Mouse (Mus musculus): Measurements from ENCODE around the gene Dohh.

Dohh gene

DNA sequence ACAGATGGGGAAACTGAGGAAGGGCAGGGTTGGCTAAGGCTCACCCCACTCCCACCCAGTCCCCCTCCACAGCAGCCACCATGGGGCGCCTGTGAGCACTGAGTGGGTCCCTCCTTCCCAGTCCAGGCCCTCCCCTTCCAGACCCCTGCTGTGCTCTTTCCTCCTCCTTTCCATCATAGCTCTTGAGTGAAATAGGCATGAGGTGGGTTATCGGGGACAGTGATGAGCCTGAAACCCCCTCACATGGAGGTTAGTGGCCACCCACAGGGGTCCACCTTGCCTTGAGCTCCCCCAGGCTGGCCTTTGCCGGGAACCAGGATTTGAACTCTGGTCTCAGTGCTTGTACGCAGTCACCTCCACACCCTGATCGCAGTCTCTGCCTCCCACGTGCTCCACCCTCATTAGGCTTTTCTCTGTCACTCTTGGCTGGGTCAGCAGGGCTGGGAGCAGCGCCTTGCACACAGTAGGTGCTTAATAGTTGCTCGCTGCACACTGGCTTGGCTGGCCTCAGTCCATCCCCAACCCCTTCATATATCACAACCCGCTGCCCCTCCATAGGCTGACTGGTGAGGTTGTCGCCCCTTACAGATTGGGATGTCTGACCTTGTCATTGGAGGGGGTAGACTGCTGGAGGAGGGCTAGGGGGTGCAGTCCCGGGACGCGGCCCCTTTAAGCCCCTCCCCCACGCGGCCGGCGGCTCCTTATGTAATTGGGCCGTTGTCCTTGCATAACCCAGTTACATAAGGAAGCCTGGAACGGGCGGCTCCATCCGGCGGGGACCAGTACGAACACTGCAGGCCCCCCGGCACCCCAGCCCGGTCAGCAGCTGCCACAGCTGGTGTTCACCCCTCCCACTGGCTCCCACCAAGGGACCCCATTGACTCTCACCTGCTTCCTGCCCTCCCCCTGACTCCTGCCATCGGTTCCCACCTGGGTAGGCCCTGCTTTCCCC, 29.4 kb downstream of the Dohh start:
- in situ Hi-C loops (cut with MboI; ENCODE audit: unreplicated experiment in 2 of 2), result no loop called here

DNA sequence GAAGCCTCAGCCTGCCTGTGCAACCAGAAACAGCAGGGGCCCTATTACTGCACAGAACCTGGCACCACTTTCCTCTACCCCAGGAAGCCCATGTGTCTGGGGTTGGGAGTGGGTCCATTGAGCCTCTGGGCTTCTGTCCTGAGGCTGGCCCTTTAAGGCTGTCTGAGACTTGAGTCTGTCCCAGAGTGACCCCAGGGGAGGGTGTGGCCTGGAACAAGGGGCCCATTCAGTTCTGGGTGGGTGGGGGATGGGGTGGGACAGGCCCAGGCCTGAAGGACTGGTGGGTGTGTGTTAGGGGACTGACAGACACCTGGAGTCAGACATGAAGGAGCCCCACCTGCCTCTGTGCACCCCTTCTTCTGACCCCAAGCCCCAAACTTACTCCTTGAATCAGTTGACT, 30.5 kb downstream of the Dohh start:
- in situ Hi-C loops (cut with MboI; ENCODE audit: unreplicated experiment in 2 of 2), result no loop called here

DNA sequence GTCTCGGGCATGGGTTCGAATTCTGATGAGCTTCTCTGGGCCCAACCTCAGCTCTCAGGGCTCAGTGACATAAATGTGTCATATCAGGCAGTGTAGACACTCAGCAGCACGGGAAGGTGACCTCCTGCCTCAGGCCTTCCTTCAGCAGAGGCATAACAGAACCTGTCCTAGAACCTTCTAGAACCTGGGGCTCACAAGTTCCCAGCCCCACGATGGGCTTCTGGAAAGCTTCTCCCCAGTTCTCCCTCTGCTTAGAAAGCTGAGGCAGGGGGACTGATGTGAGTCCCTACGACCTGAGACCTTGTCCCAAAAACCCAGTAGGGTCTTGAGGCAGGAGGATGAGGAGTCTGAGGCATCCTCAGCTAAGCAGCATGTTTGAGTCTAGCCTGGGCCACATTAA, 30.9 kb downstream of the Dohh start:
- in situ Hi-C loops (cut with MboI; ENCODE audit: unreplicated experiment in 2 of 2), result no loop called here

DNA sequence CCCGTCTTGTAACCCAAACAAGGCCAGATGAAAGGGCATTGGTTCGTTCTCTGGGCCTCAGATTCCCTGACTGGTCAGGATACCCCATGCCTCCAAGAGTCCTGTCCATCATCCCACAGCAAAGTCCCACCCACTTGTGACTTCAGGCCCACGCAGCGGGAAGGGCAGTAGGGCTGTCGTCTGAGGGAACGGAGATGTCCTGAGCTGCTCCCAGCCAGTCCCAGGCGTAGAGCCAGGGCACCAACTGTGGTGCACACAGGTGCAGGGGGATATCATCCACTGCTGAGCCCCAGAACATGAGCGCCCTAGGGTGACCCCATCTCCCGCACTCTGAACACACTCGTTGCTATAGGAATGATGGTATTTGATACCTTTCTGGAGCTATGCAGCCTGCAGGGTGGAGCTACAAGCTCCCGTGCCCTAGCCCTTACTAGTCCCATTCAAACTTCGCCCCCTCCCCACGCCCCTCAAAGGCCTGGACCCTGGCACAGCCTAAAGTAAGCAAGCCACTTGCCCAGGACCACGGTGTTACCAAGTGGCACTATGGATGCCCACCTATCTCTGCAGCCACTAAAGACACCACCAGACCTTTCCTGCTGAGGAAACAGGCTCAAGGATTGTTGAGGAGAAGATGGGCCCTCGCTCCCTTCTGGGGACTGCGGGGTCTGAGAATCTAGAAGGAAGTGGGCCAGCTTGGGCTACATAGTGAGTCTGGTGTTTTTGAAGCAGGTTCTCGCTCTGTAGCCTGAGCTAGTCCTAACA, 31.5 kb downstream of the Dohh start:
- in situ Hi-C loops (cut with MboI; ENCODE audit: unreplicated experiment in 2 of 2), result no loop called here

DNA sequence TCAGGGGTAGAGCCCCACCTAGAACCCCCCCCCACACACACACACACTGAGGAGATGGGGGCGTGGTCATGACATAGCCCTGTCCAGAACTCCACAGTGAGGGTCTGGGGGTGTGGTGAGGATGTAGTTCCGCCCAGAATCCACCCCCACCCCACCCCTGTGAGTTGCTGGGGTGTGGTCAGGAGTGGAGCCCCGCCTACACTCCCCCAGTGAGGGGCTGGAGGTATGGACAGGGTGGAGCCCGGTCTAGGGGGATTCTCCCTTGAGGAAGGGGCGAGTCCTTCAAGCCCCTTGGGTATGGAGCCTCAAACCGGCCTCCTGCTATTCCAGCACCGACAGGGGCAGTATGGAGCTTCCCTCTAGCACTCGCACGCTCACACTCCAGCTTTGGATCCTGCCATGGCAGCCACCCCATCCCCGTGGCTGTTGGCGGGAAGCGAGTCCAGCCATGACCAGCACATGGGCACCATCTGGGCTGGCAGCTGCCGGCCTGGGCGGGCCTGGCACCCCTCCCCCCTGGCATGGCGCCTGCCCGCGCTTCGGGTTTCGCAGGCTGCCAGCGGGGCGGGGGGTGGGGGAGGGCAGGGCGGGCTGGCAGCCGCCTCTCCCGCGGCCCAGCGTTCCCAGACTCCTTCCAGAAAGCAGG, 32.5 kb downstream of the Dohh start:
- in situ Hi-C loops (cut with MboI; ENCODE audit: unreplicated experiment in 2 of 2), result no loop called here

DNA sequence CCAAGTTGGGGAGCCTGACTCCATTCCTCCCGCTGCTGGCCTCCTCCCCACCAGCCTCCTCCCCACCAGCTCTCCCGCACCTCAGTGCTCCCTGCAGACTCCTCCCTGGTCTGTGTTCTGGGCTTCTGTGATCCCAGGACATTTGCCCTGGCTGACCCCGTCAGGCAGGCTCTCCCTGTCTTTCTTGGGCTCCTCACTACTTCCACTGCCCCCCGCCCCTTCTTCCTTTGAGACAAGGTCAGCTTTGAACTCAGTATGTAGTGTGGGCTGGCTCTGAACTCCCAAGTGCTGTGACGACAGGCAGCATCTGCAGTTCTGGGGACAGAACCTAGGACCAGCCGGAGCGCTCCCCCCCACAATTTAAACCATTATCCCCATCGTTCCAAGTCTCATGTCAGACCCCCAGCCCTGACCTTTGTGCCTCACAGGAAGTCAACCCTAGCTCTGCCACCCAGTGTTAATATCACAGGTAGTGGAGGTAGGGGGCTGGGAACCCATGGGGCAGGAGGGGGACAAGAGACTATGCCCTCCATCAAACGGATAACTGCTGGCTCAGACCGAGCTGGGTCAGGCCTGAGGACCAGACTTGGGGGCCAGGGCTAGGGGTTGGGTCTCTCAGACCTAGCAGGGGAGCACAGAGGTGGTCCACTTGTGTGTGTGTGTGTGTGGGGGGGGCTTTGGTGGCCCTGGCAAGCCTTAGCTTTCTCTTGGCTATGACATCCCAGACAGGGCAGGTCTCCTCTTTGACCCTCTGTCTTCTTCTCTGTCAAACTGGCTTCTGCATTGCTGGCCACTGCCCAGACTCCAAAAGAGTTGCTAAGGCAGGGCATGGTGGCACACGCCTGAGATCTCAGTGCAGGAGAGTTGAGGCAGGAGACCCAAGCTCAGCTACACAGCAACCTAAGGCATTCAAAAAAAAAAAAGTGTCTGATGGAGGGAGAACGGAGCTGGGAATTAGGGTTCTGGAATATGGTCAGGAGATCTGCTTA, 33.3 kb downstream of the Dohh start:
- in situ Hi-C loops (cut with MboI; ENCODE audit: unreplicated experiment in 2 of 2), result no loop called here

DNA sequence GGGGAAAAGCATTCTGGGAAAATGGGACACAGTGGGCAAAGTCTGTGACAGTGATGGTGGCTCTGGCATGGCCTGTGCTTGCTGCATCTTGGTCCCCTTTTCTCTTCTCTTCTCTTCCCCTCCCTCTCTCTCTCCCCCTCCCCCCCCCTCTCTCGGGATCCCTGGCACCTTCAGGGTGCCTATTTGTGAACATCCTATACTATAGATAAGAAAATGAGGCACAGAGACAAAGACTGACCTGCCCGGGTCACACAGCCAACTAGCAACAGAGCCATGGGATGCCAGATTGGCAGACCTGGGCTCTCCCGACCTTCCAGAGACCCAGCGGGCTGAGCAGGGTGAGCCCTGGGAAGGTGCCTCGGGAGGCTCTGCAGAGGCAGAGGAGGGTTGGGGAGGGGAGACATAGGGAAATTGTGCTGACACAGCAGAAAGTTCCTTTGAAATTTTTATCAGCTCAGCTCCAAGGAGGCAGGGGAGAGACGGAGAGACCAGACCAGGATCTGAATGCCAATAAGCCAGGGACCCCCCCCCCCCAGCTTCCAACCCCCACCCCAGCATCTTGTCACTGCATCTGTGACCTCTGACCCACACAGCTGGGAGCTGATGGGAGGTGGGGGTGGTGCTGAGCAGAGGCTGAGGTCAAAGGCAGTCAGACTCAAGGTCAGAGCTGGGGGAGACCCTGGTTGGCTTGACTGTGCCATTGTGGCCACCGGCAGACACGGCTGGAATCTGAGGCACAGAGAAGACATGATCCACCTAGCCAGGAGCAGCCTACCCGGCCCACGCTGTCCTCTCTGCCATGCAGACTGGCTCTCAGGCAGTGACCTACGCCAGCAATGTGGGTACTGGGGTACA, 34.2 kb downstream of the Dohh start:
- in situ Hi-C loops (cut with MboI; ENCODE audit: unreplicated experiment in 2 of 2), result no loop called here

DNA sequence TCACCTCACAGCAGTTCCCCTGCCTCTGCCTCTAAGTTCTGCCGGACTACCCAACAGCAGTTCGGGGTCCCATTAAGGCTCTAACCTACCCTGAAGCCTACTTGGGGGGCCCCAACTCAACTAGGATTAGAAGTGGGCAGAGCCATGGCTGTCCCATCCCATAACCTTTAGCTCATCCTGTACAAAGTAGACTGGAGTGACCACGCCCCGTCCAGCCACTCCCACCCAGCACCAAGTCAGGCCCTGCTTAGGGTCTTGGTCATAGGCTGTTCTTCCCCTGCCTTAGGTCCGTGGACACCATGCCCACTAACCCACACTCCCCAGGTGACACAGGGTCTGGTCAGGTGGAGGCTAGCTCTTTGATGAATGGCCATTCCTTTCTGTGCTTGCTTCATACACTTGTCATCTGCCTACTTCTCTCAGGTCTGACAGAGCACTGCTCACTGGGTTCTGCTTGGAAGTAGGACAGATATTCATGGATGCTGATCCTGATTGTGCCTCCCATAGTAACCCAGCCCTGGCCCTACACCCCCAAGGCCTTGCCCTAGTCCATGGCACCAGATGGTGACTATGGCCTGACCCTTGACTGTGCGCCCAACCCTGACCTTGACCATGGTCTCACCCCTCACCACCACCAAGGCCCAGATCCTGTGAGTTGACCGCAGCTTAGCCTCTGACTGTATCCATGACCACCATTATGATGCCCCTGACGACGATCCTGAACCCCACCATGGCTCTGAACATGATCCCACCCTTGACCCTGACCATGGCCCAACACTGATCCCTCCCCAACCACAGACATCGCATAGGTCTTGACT, 35.1 kb downstream of the Dohh start:
- in situ Hi-C loops (cut with MboI; ENCODE audit: unreplicated experiment in 2 of 2), result no loop called here

DNA sequence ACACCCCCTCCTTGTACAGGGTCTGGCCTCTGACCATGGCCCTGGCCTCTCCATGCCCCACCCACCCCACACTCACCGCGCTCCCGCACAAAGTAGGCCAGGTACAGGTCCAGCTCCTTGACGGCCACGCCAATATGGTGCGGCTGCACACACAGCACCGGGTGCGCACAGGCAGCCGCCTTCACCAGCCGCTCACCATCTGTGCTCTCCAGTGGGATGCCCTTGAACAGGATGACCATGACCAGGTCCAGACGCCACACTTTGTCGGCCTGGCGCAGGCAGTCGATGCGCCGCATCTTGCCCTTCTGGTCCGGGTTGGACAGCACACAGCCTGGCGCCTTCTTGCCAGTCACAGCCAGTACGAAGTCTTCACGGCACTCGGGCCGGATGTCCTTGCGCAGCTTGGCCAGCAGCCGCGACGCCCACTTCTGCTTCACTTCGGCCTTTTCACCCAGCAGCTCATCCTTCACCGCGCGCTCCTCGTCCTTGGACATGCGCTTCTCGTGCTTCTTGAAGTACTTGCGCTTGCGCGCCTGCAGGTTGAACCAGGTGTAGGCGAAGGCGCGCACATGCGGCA, 36.1 kb downstream of the Dohh start:
- in situ Hi-C loops (cut with MboI; ENCODE audit: unreplicated experiment in 2 of 2), result no loop called here

DNA sequence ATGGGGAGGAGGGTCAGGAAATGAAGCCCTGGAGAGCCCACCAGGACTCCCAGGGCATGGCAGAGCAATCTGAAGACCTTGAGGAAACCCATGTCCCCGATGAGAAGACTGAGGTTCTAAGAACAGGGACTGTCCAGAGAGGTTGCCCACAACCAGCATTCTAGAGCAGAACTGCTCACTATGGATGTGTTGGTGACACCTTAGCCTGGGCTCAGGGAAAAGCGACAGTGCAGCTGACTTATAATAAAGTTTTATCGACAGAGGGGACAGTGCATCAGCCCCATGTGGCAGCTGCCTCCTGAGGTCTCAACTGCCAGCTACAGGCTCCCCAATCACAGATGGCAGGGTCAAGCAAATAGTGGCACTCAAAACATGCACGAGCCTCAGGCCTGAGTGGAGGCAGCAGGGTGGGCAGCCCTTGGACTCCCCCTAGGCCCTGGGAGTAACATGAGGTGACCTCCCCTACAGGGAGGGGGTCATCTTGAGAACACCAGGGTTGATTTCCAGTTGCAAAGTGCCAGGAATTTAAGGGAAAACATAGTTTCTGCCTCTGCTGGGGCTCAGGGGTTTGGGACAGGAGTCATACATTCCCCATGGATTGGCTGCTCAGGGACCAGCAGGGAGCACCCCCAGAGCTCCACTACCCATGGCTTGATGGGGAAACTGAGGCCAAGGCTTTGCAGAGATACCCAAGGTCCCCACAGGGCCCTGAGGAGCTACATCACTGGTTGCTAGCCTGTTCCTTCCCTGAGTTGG, 37.0 kb downstream of the Dohh start:
- in situ Hi-C loops (cut with MboI; ENCODE audit: unreplicated experiment in 2 of 2), result no loop called here

DNA sequence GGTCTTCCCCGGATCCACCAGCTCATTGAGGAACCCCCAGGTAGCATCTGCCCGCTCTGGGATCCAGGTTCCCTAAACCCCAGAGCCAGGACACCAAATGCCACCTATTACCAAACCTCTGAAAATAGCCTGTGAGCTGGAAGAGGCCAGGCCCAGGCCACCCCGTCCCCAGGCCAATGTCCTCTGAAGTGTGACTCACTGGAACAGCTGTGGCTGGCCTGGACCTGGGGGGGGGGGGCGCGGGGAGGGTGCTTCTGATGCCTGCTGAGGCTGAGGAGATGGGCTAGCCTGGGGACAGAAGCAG, 37.5 kb downstream of the Dohh start:
- in situ Hi-C loops (cut with MboI; ENCODE audit: unreplicated experiment in 2 of 2), result no loop called here

DNA sequence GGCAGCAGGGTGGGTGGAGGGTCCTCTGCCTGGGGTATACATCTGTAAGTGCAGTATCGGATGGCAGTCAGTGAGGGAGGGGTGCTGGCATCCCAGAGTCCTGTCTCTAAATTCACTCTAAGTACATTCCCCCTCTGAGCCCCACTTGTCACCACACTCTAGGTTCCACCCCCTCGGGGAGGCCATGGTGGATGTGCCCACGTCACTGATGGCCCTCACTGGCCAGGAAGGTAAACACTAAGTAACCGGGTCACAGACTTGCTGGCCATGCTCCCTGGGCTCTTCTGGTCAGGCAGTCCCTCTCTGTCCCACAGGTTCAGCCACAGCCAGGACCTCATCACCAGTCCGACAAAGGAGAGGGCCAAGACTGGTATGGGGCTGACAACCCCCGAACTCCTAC, 38.0 kb downstream of the Dohh start:
- in situ Hi-C loops (cut with MboI; ENCODE audit: unreplicated experiment in 2 of 2), result no loop called here

DNA sequence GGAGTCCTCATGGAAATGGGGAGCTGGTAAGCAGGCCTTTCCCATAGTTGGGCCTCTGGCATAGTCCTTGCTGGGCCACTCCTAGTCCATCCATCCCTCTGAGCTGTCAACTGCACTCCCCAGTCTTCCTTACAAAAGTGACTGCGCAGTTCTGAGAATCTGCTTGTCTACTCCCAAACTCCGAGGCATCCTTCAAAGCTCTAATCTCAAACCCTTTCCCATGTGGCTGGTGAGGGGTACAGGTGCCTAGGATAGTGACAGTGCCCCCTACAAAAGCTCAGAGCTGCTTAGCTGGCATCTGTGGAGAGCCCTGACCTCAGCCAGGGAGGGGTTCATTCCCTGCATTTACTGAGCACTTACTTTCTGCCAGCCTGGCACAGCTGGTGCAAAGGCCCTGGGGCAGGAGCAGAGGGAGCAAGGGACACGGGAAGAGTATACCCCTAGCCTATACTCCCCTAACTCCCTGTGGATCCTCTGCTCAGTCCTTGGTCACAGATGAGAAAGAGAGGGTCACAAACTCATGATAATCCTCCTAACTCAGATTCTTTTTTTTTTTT, 38.5 kb downstream of the Dohh start:
- in situ Hi-C loops (cut with MboI; ENCODE audit: unreplicated experiment in 2 of 2), result no loop called here

DNA sequence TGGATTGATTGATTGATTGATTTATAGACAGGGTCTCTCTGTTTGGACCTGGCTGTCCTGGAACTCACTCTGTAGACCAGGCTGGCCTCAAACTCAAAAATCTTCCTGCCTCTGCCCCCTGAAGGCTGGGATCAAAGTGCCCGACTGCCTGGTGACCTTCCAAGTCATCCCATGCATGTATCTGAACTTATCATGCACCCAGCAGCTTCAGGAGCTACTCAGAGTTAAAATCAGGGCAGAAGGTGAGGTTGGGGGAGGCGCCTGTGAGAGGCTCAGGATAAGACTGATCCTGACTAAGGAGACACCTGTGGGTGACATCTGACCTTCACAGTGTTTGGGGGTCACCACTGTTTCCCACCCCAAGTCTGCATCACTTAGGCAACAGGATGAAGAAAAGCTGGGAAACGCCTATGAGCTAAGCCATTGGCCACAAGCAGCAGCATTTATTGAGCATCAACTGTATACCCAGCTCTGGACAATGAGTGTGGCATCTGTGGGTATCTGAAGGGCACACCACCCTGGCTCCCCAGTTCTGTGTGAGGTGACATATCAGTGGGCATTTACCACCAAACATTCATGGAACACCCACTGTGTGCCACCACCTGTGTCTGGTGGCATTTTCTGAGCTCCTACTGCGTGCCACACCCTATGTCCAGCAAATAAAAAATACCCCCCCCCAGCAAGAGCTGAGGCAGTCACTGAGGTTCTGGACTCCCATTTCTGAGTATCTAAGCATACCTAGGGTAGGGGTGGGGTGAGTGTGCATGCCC, 39.4 kb downstream of the Dohh start:
- in situ Hi-C loops (cut with MboI; ENCODE audit: unreplicated experiment in 2 of 2), result no loop called here

DNA sequence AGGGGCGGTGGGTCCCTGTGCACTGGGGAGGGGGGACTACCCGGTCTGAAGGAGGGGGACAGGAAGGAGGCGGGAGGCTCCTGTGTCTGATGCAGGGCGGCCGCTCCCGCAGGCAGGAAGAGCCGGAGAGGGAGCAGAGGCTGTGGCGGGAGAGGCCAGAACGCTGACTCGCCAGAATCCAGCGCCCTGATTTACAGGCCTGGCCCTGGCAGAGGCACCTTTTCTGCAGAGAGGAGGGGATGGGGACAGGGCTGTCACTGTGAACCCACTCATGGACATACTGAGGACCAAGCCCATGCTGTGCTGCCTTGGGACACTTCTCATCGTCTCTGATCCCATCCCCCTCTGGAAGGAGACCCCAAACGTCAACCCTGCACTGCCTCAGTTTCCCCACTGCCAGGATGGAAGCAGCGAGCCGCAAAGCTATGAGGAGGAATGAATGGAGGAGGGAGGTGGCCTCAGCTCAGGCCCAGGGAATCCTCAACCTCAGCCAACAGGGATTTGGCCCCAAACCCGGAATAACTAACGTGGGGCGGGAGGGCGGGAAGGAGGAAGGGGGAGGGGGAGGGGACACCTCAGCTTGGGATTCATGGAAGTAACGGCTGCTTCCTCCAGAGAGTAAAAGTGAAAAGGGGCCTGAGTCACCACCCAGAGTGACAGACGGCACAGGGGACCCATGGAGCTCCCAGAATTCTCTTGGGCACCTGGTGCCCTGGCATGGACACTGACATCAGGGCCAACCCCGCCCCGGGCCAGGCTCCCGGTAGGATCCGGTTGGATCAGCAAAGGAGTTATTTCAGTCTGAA, 40.2 kb downstream of the Dohh start:
- in situ Hi-C loops (cut with MboI; ENCODE audit: unreplicated experiment in 2 of 2), result no loop called here

Measured in v-Abl transformed pro-B cells (cell line).